Mouse (Mus musculus) lung, embryonic 16.5 days (tissue): ENCODE measurements around the gene Sh3bgr. TPM values are rescaled to one million over a fixed set of nuclear protein-coding genes. Genes with fewer than 3 reads are reported as not detected.

Source experiments
- ATAC-seq: fragments of 200-750 bp; cut with Nextera tagmentation; 2 replicates; pipeline ENCODE4 v1.8.0; 2017; ENCODE audit warnings: low read depth, mild to moderate bottlenecking, moderate library complexity
- H3K27ac ChIP-seq: fragments of 300-500 bp; sonication (generic); 2 replicates; pipeline ENCODE4 v1.5.1; 2014; ENCODE audit warnings: mild to moderate bottlenecking, control low read depth, low read length
- H3K27me3 ChIP-seq: fragments of 300-500 bp; sonication (generic); 2 replicates; pipeline ENCODE4 v1.6.1; 2014; ENCODE audit warnings: low read depth, low read length, mixed read lengths; ENCODE audit not compliant: control insufficient read depth, insufficient read depth
- H3K36me3 ChIP-seq: fragments of 300-500 bp; sonication (generic); 2 replicates; pipeline ENCODE4 v1.6.1; 2014; ENCODE audit warnings: low read length; ENCODE audit not compliant: control insufficient read depth, insufficient read depth
- H3K4me1 ChIP-seq: fragments of 300-500 bp; sonication (generic); replicated peaks from 2 replicates; pipeline ENCODE4 v1.6.1; 2014; ENCODE audit warnings: low read length, mixed read lengths; ENCODE audit not compliant: control insufficient read depth, insufficient read depth
- H3K4me2 ChIP-seq: fragments of 300-500 bp; sonication (generic); 2 replicates; pipeline ENCODE4 v1.6.1; 2014; ENCODE audit warnings: low read depth, low read length, control low read depth
- H3K4me3 ChIP-seq: fragments of 300-500 bp; sonication (generic); 2 replicates; pipeline ENCODE4 v1.5.1; 2014; ENCODE audit warnings: mild to moderate bottlenecking, low read length, control low read depth
- H3K9ac ChIP-seq: fragments of 300-500 bp; sonication (generic); 2 replicates; pipeline ENCODE4 v1.6.1; 2014; ENCODE audit warnings: low read length, control low read depth
- H3K9me3 ChIP-seq: fragments of 300-500 bp; sonication (generic); 2 replicates; pipeline ENCODE4 v1.6.1; 2016; ENCODE audit warnings: low read length; ENCODE audit not compliant: control insufficient read depth
- WGBS: fragments of 180-500 bp; shearing (Covaris S2); extraction: QIAGEN DNeasy Blood & Tissue Kit; methylation state at CpG from one replicate; pipeline ENCODE4 v1.1.7; 2014; 5-methylcytosine and 5-hydroxymethylcytosine counted together
- polyA plus RNA-seq: library from polyadenylated mRNA; unstranded; fragments of >200 nt; fragmentation: Nextera tagmentation; extraction: Ambion mirVana; gene quantifications from 2 replicates; pipeline ENCODE4 v1.2.1, GENCODE M21; 2015

The Sh3bgr gene
- 16.4 and 20.7 TPM in 2 replicates for polyA plus RNA-seq

GRCm38 (mm10) chr16:96199913-96200701, at the start of gene Sh3bgr:
Gene Sh3bgr (plus strand): TSS chr16:96200450.
- WGBS = 1% methylated on average over 20 of the region's 20 CpGs
- Histone ChIP-seq H3K4me2 (peak within 1 kb of the TSS; percentile 56), H3K4me3 (peak within 1 kb of the TSS; percentile 37), H3K9ac (peak within 1 kb of the TSS; percentile 51), H3K9me3 (no peaks in the 10 kb centered on the region), H3K4me1 (peaks cover 7% of the 10 kb centered on the region), H3K27ac (no peak within 1 kb of the TSS), H3K36me3 (no peaks in the 10 kb centered on the region), H3K27me3 (no peaks in the 10 kb centered on the region)
- peak; percentile 95 for ATAC-seq

- Histone ChIP-seq H3K27me3 (no peaks in the 10 kb centered on the region), H3K9ac (no peak overlapping the region), H3K4me3 (no peak overlapping the region), H3K9me3 (no peaks in the 10 kb centered on the region), H3K4me2 (no peak overlapping the region), H3K27ac (no peak overlapping the region), H3K4me1 (peaks cover 3% of the 10 kb centered on the region), H3K36me3 (no peaks in the 10 kb centered on the region)
- no peak for ATAC-seq
- 58% methylated on average over 4 of the region's 4 CpGs for WGBS
Measured at GRCm38 (mm10) chr16:96150995-96151394, 49.3 kb upstream of the Sh3bgr start.

GRCm38 (mm10) chr16:96151551-96151950, 48.7 kb upstream of the Sh3bgr start:
- H3K4me1 ChIP-seq = no peaks in the 10 kb centered on the region; the same call in 1 of the 2 replicates
- no peak overlapping the region for H3K9ac ChIP-seq
- H3K36me3 ChIP-seq = no peaks in the 10 kb centered on the region
- H3K27me3 ChIP-seq = no peaks in the 10 kb centered on the region
- whole genome bisulfite sequencing = 15% methylated on average over 9 of the region's 9 CpGs
- no peaks in the 10 kb centered on the region for H3K9me3 ChIP-seq
- no peak overlapping the region for H3K27ac ChIP-seq
- no peak overlapping the region for H3K4me3 ChIP-seq
- no peak overlapping the region for H3K4me2 ChIP-seq
- peak; percentile 49; the same call in 1 of the 2 replicates for ATAC-seq

GRCm38 (mm10) chr16:96154476-96154875, 45.8 kb upstream of the Sh3bgr start:
- no peak for ATAC-seq
- H3K27ac ChIP-seq = no peak overlapping the region
- no peaks in the 10 kb centered on the region for H3K9me3 ChIP-seq
- H3K4me1 ChIP-seq = peaks cover 10% of the 10 kb centered on the region
- WGBS = 78% methylated on average over 2 of the region's 2 CpGs
- H3K9ac ChIP-seq = no peak overlapping the region
- no peak overlapping the region for H3K4me3 ChIP-seq
- H3K4me2 ChIP-seq = no peak overlapping the region
- H3K36me3 ChIP-seq = no peaks in the 10 kb centered on the region
- no peaks in the 10 kb centered on the region for H3K27me3 ChIP-seq

- H3K27me3 ChIP-seq = no peaks in the 10 kb centered on the region
- no peaks in the 10 kb centered on the region for H3K9me3 ChIP-seq
- H3K4me3 ChIP-seq = no peak overlapping the region
- H3K36me3 ChIP-seq = no peaks in the 10 kb centered on the region
- WGBS = 81% methylated on average over 8 of the region's 8 CpGs
- no peak overlapping the region for H3K27ac ChIP-seq
- H3K9ac ChIP-seq = no peak overlapping the region
- ATAC-seq = no peak
- H3K4me2 ChIP-seq = no peak overlapping the region
- H3K4me1 ChIP-seq = peaks cover 10% of the 10 kb centered on the region
Measured at GRCm38 (mm10) chr16:96156019-96156418, 44.2 kb upstream of the Sh3bgr start.

- Histone ChIP-seq H3K9me3 (no peaks in the 10 kb centered on the region), H3K9ac (no peak overlapping the region), H3K4me1 (peaks cover 10% of the 10 kb centered on the region), H3K4me2 (no peak overlapping the region), H3K27me3 (no peaks in the 10 kb centered on the region), H3K27ac (no peak overlapping the region), H3K36me3 (no peaks in the 10 kb centered on the region), H3K4me3 (no peak overlapping the region)
- WGBS = 88% methylated on average over 11 of the region's 11 CpGs
- no peak for ATAC-seq
Measured at GRCm38 (mm10) chr16:96157171-96157570, 43.1 kb upstream of the Sh3bgr start.

- no peaks in the 10 kb centered on the region for H3K36me3 ChIP-seq
- peak overlapping the region; percentile 90 for H3K9ac ChIP-seq
- peaks cover 10% of the 10 kb centered on the region for H3K4me1 ChIP-seq
- no peak for ATAC-seq
- no peaks in the 10 kb centered on the region for H3K27me3 ChIP-seq
- 58% methylated on average over 12 of the region's 12 CpGs for WGBS
- H3K4me3 ChIP-seq = peak overlapping the region; percentile 66
- H3K9me3 ChIP-seq = no peaks in the 10 kb centered on the region
- peak overlapping the region; percentile 99 for H3K4me2 ChIP-seq
- peak overlapping the region; percentile 69 for H3K27ac ChIP-seq
Measured at GRCm38 (mm10) chr16:96158511-96159080, 41.7 kb upstream of the Sh3bgr start.

GRCm38 (mm10) chr16:96159091-96159731, 41.0 kb upstream of the Sh3bgr start:
- under 1% methylated on average over 67 of the region's 67 CpGs for WGBS
- H3K4me1 ChIP-seq = peaks cover 10% of the 10 kb centered on the region
- peak; percentile 87 for ATAC-seq
- H3K9me3 ChIP-seq = no peaks in the 10 kb centered on the region
- no peaks in the 10 kb centered on the region for H3K36me3 ChIP-seq
- H3K27me3 ChIP-seq = no peaks in the 10 kb centered on the region
- H3K4me2 ChIP-seq = peak overlapping the region; percentile 99
- H3K27ac ChIP-seq = peak overlapping the region; percentile 69
- peak overlapping the region; percentile 66 for H3K4me3 ChIP-seq
- H3K9ac ChIP-seq = peak overlapping the region; percentile 90

- peak overlapping the region; percentile 99 for H3K4me2 ChIP-seq
- no peak overlapping the region; the same call in 1 of the 2 replicates for H3K27ac ChIP-seq
- no peaks in the 10 kb centered on the region for H3K27me3 ChIP-seq
- H3K9ac ChIP-seq = peak overlapping the region; percentile 90
- H3K4me1 ChIP-seq = peaks cover 10% of the 10 kb centered on the region
- no peaks in the 10 kb centered on the region for H3K36me3 ChIP-seq
- H3K9me3 ChIP-seq = no peaks in the 10 kb centered on the region
- WGBS = 77% methylated on average over 20 of the region's 20 CpGs
- ATAC-seq = no peak
- H3K4me3 ChIP-seq = peak overlapping the region; percentile 66
Measured at GRCm38 (mm10) chr16:96159794-96160346, 40.4 kb upstream of the Sh3bgr start.
